Mouse (Mus musculus): ENCODE measurements around the gene Itga6. TPM values are rescaled to one million over a fixed set of nuclear protein-coding genes. Genes with fewer than 3 reads are reported as not detected.

Itga6 gene
- polyA plus RNA-seq, 1 experiment, result 21.9 TPM

GRCm38 (mm10) chr2:71728796-71729195 lies 16.6 kb upstream of the Itga6 start:
- no peak for TF ChIP-seq CTCF (IDR thresholded peaks at IDR 0.05; ENCODE audit: borderline replicate concordance, insufficient read depth, low read length)
- no peak for TF ChIP-seq POLR2A (IDR thresholded peaks at IDR 0.05; ENCODE audit: low read depth, low read length)

GRCm38 (mm10) chr2:71730623-71731612 lies 14.5 kb upstream of the Itga6 start:
- TF ChIP-seq POLR2A (IDR thresholded peaks at IDR 0.05; ENCODE audit: low read depth, low read length) (no peak), CTCF (IDR thresholded peaks at IDR 0.05; ENCODE audit: borderline replicate concordance, insufficient read depth, low read length) (no peak)
- peaks cover 7% of the 10 kb centered on the region for H3K4me1 ChIP-seq (ENCODE audit: control insufficient read depth, insufficient read depth, low read length)
- no peak overlapping the region for H3K27ac ChIP-seq (ENCODE audit: insufficient read depth, low read length)
- no peak overlapping the region for H3K4me3 ChIP-seq (ENCODE audit: insufficient read depth, low read length)

More at GRCm38 (mm10) chr2:71728796-71729195, 16.6 kb upstream of the Itga6 start:
- Histone ChIP-seq H3K4me3 (ENCODE audit: insufficient read depth, low read length) (no peak overlapping the region), H3K27ac (ENCODE audit: insufficient read depth, low read length) (no peak overlapping the region), H3K4me1 (ENCODE audit: control insufficient read depth, insufficient read depth, low read length) (peaks cover 10% of the 10 kb centered on the region)

- Histone ChIP-seq H3K4me3 (ENCODE audit: insufficient read depth, low read length) (no peak overlapping the region), H3K27ac (ENCODE audit: insufficient read depth, low read length) (no peak overlapping the region), H3K4me1 (ENCODE audit: control insufficient read depth, insufficient read depth, low read length) (peaks cover 7% of the 10 kb centered on the region)
- TF ChIP-seq CTCF (IDR thresholded peaks at IDR 0.05; ENCODE audit: borderline replicate concordance, insufficient read depth, low read length), result no peak
- no peak for TF ChIP-seq POLR2A (IDR thresholded peaks at IDR 0.05; ENCODE audit: low read depth, low read length)
Measured at GRCm38 (mm10) chr2:71734792-71735392, 10.5 kb upstream of the Itga6 start.

GRCm38 (mm10) chr2:71735541-71736159 lies 9.8 kb upstream of the Itga6 start:
- H3K4me1 ChIP-seq (ENCODE audit: control insufficient read depth, insufficient read depth, low read length), result peaks cover 7% of the 10 kb centered on the region
- TF ChIP-seq POLR2A (IDR thresholded peaks at IDR 0.05; ENCODE audit: low read depth, low read length), result no peak
- no peak for TF ChIP-seq CTCF (IDR thresholded peaks at IDR 0.05; ENCODE audit: borderline replicate concordance, insufficient read depth, low read length)
- H3K27ac ChIP-seq (ENCODE audit: insufficient read depth, low read length), result no peak overlapping the region
- no peak overlapping the region for H3K4me3 ChIP-seq (ENCODE audit: insufficient read depth, low read length)

GRCm38 (mm10) chr2:71736213-71736612 lies 9.2 kb upstream of the Itga6 start:
- Histone ChIP-seq H3K27ac (ENCODE audit: insufficient read depth, low read length) (no peak overlapping the region), H3K4me3 (ENCODE audit: insufficient read depth, low read length) (no peak overlapping the region), H3K4me1 (ENCODE audit: control insufficient read depth, insufficient read depth, low read length) (peaks cover 4% of the 10 kb centered on the region)
- TF ChIP-seq CTCF (IDR thresholded peaks at IDR 0.05; ENCODE audit: borderline replicate concordance, insufficient read depth, low read length), result no peak
- TF ChIP-seq POLR2A (IDR thresholded peaks at IDR 0.05; ENCODE audit: low read depth, low read length), result no peak

- Histone ChIP-seq H3K4me3 (ENCODE audit: insufficient read depth, low read length) (no peak overlapping the region), H3K27ac (ENCODE audit: insufficient read depth, low read length) (no peak overlapping the region), H3K4me1 (ENCODE audit: control insufficient read depth, insufficient read depth, low read length) (no peaks in the 10 kb centered on the region)
- no peak for TF ChIP-seq POLR2A (IDR thresholded peaks at IDR 0.05; ENCODE audit: low read depth, low read length)
- no peak for TF ChIP-seq CTCF (IDR thresholded peaks at IDR 0.05; ENCODE audit: borderline replicate concordance, insufficient read depth, low read length)
Measured at GRCm38 (mm10) chr2:71739173-71739860, 6.1 kb upstream of the Itga6 start.

- no peak overlapping the region for H3K4me3 ChIP-seq (ENCODE audit: insufficient read depth, low read length)
- H3K4me1 ChIP-seq (ENCODE audit: control insufficient read depth, insufficient read depth, low read length), result no peaks in the 10 kb centered on the region
- TF ChIP-seq CTCF (IDR thresholded peaks at IDR 0.05; ENCODE audit: borderline replicate concordance, insufficient read depth, low read length) (no peak), POLR2A (IDR thresholded peaks at IDR 0.05; ENCODE audit: low read depth, low read length) (no peak)
- no peak overlapping the region for H3K27ac ChIP-seq (ENCODE audit: insufficient read depth, low read length)
Measured at GRCm38 (mm10) chr2:71742557-71742956, 2.9 kb upstream of the Itga6 start.

DNA sequence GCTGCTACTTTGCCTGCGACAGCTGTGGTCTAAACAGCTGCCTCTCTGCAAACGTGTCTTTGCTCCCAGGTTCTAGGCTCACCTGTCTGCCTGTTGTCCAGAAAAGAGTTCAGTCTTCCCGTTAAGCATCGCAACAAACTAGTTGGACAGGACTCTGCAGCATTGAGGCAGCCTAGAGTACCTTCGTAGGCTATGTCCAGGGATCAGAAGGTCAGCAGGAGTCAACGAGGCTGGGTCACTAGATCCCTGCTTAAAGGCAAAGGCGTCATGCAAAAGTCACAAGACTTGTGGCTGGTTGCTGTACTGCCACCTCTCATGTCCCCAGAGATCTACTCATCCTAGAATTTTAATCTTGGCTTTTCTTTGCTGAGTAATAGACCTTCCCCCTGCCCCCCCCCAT lies 2.0 kb upstream of the Itga6 start:
- Histone ChIP-seq H3K4me1 (ENCODE audit: control insufficient read depth, insufficient read depth, low read length) (no peaks in the 10 kb centered on the region), H3K4me3 (ENCODE audit: insufficient read depth, low read length) (no peak overlapping the region), H3K27ac (ENCODE audit: insufficient read depth, low read length) (no peak overlapping the region)
- TF ChIP-seq POLR2A (IDR thresholded peaks at IDR 0.05; ENCODE audit: low read depth, low read length), result no peak
- TF ChIP-seq CTCF (IDR thresholded peaks at IDR 0.05; ENCODE audit: borderline replicate concordance, insufficient read depth, low read length), result no peak

DNA sequence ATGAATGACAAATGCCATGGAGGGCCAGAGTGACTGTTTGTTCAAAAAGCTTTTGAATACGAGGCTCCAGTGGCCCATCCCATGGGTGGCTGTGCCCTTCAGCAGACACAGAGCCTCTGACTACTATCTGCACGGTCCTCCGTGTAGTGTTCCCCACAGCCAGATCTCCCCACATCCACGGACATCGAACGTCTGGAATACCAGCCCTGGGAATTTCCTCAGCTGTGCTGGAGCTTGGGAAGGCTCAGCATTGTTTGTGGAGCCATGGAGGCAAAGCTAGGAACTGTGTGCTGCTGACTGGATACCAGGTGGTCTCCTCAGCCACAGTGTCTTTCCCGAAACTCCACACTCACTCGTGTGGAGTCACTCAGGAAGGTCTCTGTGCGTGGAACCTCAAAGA lies 1.1 kb upstream of the Itga6 start:
- TF ChIP-seq POLR2A (IDR thresholded peaks at IDR 0.05; ENCODE audit: low read depth, low read length) (no peak), CTCF (IDR thresholded peaks at IDR 0.05; ENCODE audit: borderline replicate concordance, insufficient read depth, low read length) (no peak)
- no peak overlapping the region for H3K27ac ChIP-seq (ENCODE audit: insufficient read depth, low read length)
- no peak overlapping the region for H3K4me3 ChIP-seq (ENCODE audit: insufficient read depth, low read length)
- H3K4me1 ChIP-seq (ENCODE audit: control insufficient read depth, insufficient read depth, low read length), result no peaks in the 10 kb centered on the region
